Mouse (Mus musculus) embryonic facial prominence, embryonic 12.5 days (tissue): Measurements from ENCODE around the gene Ifna7. TPM values are rescaled to one million over a fixed set of nuclear protein-coding genes. Genes with fewer than 3 reads are reported as not detected.
"Not testable (repeated sequence)": the region's sequence is repeated elsewhere in the genome, so short reads cannot be mapped to it uniquely, and the experiment has no call there.

Source experiments
- ATAC-seq: fragments of 200-750 bp; cut with Nextera tagmentation; 2 replicates; pipeline ENCODE4 v1.8.0; 2017; ENCODE audit not compliant: insufficient number of reproducible peaks, insufficient read depth, low FRiP score, low TSS enrichment
- H3K27ac ChIP-seq: fragments of 300-500 bp; sonication (generic); 2 replicates; pipeline ENCODE4 v1.5.1; 2016; ENCODE audit warnings: mild to moderate bottlenecking
- H3K27me3 ChIP-seq: fragments of 300-500 bp; sonication (generic); 2 replicates; pipeline ENCODE4 v1.6.1; 2016; ENCODE audit warnings: mild to moderate bottlenecking, moderate library complexity
- H3K36me3 ChIP-seq: fragments of 300-500 bp; sonication (generic); 2 replicates; pipeline ENCODE4 v1.6.1; 2016; ENCODE audit warnings: mild to moderate bottlenecking
- H3K4me1 ChIP-seq: fragments of 300-500 bp; sonication (generic); 2 replicates; pipeline ENCODE4 v1.6.1; 2016
- H3K4me2 ChIP-seq: fragments of 300-500 bp; sonication (generic); replicated peaks from 2 replicates; pipeline ENCODE4 v1.6.1; 2016; ENCODE audit warnings: mild to moderate bottlenecking, moderate library complexity
- H3K4me3 ChIP-seq: fragments of 300-500 bp; sonication (generic); 2 replicates; pipeline ENCODE4 v1.5.1; 2016; ENCODE audit warnings: mild to moderate bottlenecking
- H3K9ac ChIP-seq: fragments of 300-500 bp; sonication (generic); 2 replicates; pipeline ENCODE4 v1.6.1; 2016; ENCODE audit warnings: mild to moderate bottlenecking, moderate library complexity
- H3K9me3 ChIP-seq: fragments of 300-500 bp; sonication (generic); 2 replicates; pipeline ENCODE4 v1.6.1; 2016; ENCODE audit warnings: mild to moderate bottlenecking, moderate library complexity
- WGBS: fragments of 180-500 bp; shearing (Covaris S2); methylation state at CpG from one replicate; pipeline ENCODE4 v1.1.7; 2016; 5-methylcytosine and 5-hydroxymethylcytosine counted together
- polyA plus RNA-seq: library from polyadenylated mRNA; unstranded; fragments of >200 nt; fragmentation: Nextera tagmentation; extraction: Ambion mirVana; gene quantifications from 2 replicates; pipeline ENCODE4 v1.2.1, GENCODE M21; 2016

Gene Ifna7
- not detected in 2 replicates for polyA plus RNA-seq

- Histone ChIP-seq H3K4me2 (no peak within 1 kb of the TSS), H3K4me1 (no peaks in the 10 kb centered on the region), H3K27ac (no peak within 1 kb of the TSS), H3K27me3 (no peaks in the 10 kb centered on the region), H3K36me3 (no peaks in the 10 kb centered on the region), H3K9me3 (no peaks in the 10 kb centered on the region), H3K4me3 (no peak within 1 kb of the TSS), H3K9ac (no peak within 1 kb of the TSS)
- WGBS: 61% methylated on average over 3 of the region's 3 CpGs
- no peak for ATAC-seq
These were observed at the start of gene Ifna7 for GRCm38 (mm10) chr4:88815928-88816327. Gene Ifna7, plus strand, starts transcription at chr4:88816228.

- not testable (repeated sequence) for H3K4me3 ChIP-seq
These were observed 42.5 kb upstream of the Ifna7 start, which contains the start of gene Gm13290 for GRCm38 (mm10) chr4:88773534-88773933. Gene Gm13290, plus strand, starts transcription at chr4:88773834.

GRCm38 (mm10) chr4:88776622-88777021 is 39.4 kb upstream of the Ifna7 start, which contains the start of gene Gm13289:
Gene Gm13289, plus strand, starts transcription at chr4:88776922.
- H3K27me3 ChIP-seq, H3K9ac ChIP-seq, H3K4me1 ChIP-seq, H3K36me3 ChIP-seq, H3K9me3 ChIP-seq, ATAC-seq, H3K27ac ChIP-seq, H3K4me3 ChIP-seq, H3K4me2 ChIP-seq: not testable (repeated sequence)
- no CpG with 5 or more reads among the region's 29 CpGs for WGBS

More at GRCm38 (mm10) chr4:88773534-88773933, 42.5 kb upstream of the Ifna7 start, which contains the start of gene Gm13290:
- not testable (repeated sequence) for H3K9me3 ChIP-seq, H3K27ac ChIP-seq, ATAC-seq, H3K4me2 ChIP-seq, H3K9ac ChIP-seq, H3K36me3 ChIP-seq, H3K27me3 ChIP-seq, H3K4me1 ChIP-seq
- WGBS: no CpG with 5 or more reads among the region's 32 CpGs

GRCm38 (mm10) chr4:88779550-88779949 is 36.5 kb upstream of the Ifna7 start, which contains the start of gene Gm13272:
Gene Gm13272, plus strand, starts transcription at chr4:88779850.
- H3K4me1 ChIP-seq, H3K27ac ChIP-seq, ATAC-seq, H3K36me3 ChIP-seq, H3K9me3 ChIP-seq, H3K4me3 ChIP-seq, H3K4me2 ChIP-seq, H3K27me3 ChIP-seq, H3K9ac ChIP-seq: not testable (repeated sequence)
- WGBS: no CpG with 5 or more reads among the region's 29 CpGs

GRCm38 (mm10) chr4:88780320-88780719 is 35.7 kb upstream of the Ifna7 start:
- 41% methylated on average over 16 of the region's 18 CpGs for WGBS
- not testable (repeated sequence) for H3K27me3 ChIP-seq, H3K9ac ChIP-seq, H3K36me3 ChIP-seq, H3K9me3 ChIP-seq, ATAC-seq, H3K4me1 ChIP-seq, H3K27ac ChIP-seq, H3K4me2 ChIP-seq, H3K4me3 ChIP-seq

- ATAC-seq, H3K36me3 ChIP-seq, H3K4me1 ChIP-seq, H3K27ac ChIP-seq, H3K27me3 ChIP-seq, H3K9me3 ChIP-seq, H3K9ac ChIP-seq: not testable (repeated sequence)
- peak within 1 kb of the TSS; percentile 30; the same call in 1 of the 2 replicates for H3K4me2 ChIP-seq
- 0 out of 2 replicates have a peak within 1 kb of the TSS, but pooled peaks have one; percentile 22 for H3K4me3 ChIP-seq
- 16% methylated on average over 5 of the region's 7 CpGs for WGBS
These were observed 34.2 kb upstream of the Ifna7 start, which contains the start of gene Ifnz for GRCm38 (mm10) chr4:88781831-88782230. Gene Ifnz, plus strand, starts transcription at chr4:88782131.

GRCm38 (mm10) chr4:88782335-88782734 is 33.7 kb upstream of the Ifna7 start:
- peak overlapping the region; percentile 30; the same call in 1 of the 2 replicates for H3K4me2 ChIP-seq
- ATAC-seq, H3K9me3 ChIP-seq: not testable (repeated sequence)

GRCm38 (mm10) chr4:88785409-88785808 is 30.6 kb upstream of the Ifna7 start, which contains the start of gene Gm13276:
Gene Gm13276, plus strand, starts transcription at chr4:88785709.
- not testable (repeated sequence) for H3K4me3 ChIP-seq, H3K4me1 ChIP-seq, H3K36me3 ChIP-seq, H3K4me2 ChIP-seq, H3K9ac ChIP-seq, H3K27me3 ChIP-seq, ATAC-seq, H3K9me3 ChIP-seq, H3K27ac ChIP-seq
- WGBS: no CpG with 5 or more reads among the region's 27 CpGs

More at GRCm38 (mm10) chr4:88782335-88782734, 33.7 kb upstream of the Ifna7 start:
- H3K27me3 ChIP-seq, H3K27ac ChIP-seq, H3K9ac ChIP-seq, H3K4me1 ChIP-seq, H3K36me3 ChIP-seq: not testable (repeated sequence)
- 0% methylated on average over 21 of the region's 31 CpGs for WGBS
- 0 out of 2 replicates have a peak overlapping the region, but pooled peaks have one; percentile 22 for H3K4me3 ChIP-seq

- not testable (repeated sequence) for H3K4me2 ChIP-seq, H3K9me3 ChIP-seq, ATAC-seq, H3K4me1 ChIP-seq, H3K36me3 ChIP-seq, H3K4me3 ChIP-seq, H3K27ac ChIP-seq, H3K9ac ChIP-seq, H3K27me3 ChIP-seq
- 0% methylated on average over 1 of the region's 28 CpGs for WGBS
These were observed 27.6 kb upstream of the Ifna7 start, which contains the start of gene Gm13277 for GRCm38 (mm10) chr4:88788402-88788801. Gene Gm13277, plus strand, starts transcription at chr4:88788632.

- no CpG with 5 or more reads among the region's 28 CpGs for WGBS
- H3K27ac ChIP-seq, H3K27me3 ChIP-seq, H3K4me3 ChIP-seq, ATAC-seq, H3K4me2 ChIP-seq, H3K9me3 ChIP-seq, H3K36me3 ChIP-seq, H3K9ac ChIP-seq, H3K4me1 ChIP-seq: not testable (repeated sequence)
These were observed 24.8 kb upstream of the Ifna7 start, which contains the start of gene Gm13278 for GRCm38 (mm10) chr4:88791250-88791649. Gene Gm13278, plus strand, starts transcription at chr4:88791550.

GRCm38 (mm10) chr4:88793936-88794675 is 21.9 kb upstream of the Ifna7 start, which contains the start of gene Gm13275:
Gene Gm13275, plus strand, starts transcription at chr4:88794487.
- H3K27ac ChIP-seq, ATAC-seq, H3K4me2 ChIP-seq, H3K4me3 ChIP-seq, H3K9me3 ChIP-seq, H3K4me1 ChIP-seq, H3K36me3 ChIP-seq, H3K9ac ChIP-seq, H3K27me3 ChIP-seq: not testable (repeated sequence)
- WGBS: 1% methylated on average over 14 of the region's 52 CpGs

GRCm38 (mm10) chr4:88797097-88797496 is 18.9 kb upstream of the Ifna7 start, which contains the start of gene Gm13279:
Gene Gm13279, plus strand, starts transcription at chr4:88797397.
- not testable (repeated sequence) for H3K36me3 ChIP-seq, ATAC-seq, H3K9ac ChIP-seq, H3K4me2 ChIP-seq, H3K27me3 ChIP-seq, H3K9me3 ChIP-seq, H3K27ac ChIP-seq, H3K4me3 ChIP-seq, H3K4me1 ChIP-seq
- no CpG with 5 or more reads among the region's 28 CpGs for WGBS
